Mouse (Mus musculus) olfactory bulb, adult 2 months (tissue): Measurements from ENCODE around the gene Rassf3.

ENCODE experiments used
- CTCF ChIP-seq: fragments of 200-500 bp; IDR thresholded peaks from 2 replicates; pipeline ENCODE4 v1.5.1; 2012; ENCODE audit warnings: low read depth, mild to moderate bottlenecking, low read length, moderate library complexity; ENCODE audit not compliant: insufficient read depth
- POLR2A ChIP-seq: fragments of 200-500 bp; IDR thresholded peaks from 2 replicates; pipeline ENCODE4 v1.6.1; 2012; ENCODE audit warnings: mild to moderate bottlenecking, low read depth, low read length, moderate library complexity; ENCODE audit not compliant: insufficient read depth

DNA sequence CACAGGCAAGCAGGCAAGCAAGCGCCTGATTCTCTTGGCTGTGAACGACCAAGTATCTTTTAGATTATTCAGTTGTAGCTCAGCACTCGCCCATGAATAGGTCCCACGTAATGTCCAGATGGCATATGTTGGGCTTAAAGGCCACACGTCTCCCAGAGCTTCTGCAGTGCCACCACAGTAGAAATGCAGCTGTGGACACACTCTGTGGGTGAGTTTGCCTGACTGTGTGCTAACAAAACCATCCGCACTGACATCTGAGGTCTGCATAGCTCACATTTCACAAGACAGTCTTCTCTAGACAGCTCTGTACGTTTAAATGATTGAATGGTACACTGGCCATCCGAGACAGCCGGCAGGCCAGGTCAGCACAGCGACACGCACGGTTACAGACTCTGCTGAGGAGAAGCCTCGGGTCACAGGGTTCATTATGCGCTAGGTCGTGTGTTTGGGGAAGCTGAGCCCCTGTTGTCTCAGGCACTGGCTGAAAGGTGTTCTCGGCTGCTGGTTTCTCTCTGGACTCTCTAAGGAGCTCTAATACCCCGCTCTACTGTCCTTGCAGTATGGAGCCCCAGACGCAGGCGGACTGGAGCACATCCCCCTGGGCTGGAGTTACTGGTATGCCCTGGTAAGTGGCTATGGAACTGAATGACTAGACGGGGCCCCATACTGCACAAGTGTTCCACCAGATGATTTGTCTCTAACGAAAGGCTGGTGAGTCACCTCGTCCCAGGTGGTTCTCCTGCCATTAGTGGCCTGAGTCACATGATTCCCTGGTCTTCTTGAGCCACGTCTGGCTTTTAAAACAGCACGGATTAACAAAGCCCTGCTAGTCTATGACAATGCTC is 100.3 kb downstream of the Rassf3 start:
- TF ChIP-seq CTCF (no peak), POLR2A (no peak)
